Mouse (Mus musculus) G1E (cell line): ENCODE results near the gene Cphx2.
"Not testable (repeated sequence)": the region's sequence is repeated elsewhere in the genome, so short reads cannot be mapped to it uniquely, and the experiment has no call there.

Experiments
- CTCF ChIP-seq: IDR thresholded peaks from 2 replicates; pipeline ENCODE4 v1.5.1; 2012; ENCODE audit warnings: low read depth, low read length, inconsistent platforms, mixed read lengths
- POLR2AphosphoS5 ChIP-seq: IDR thresholded peaks from 2 replicates; pipeline ENCODE4 v1.6.1; 2012; ENCODE audit warnings: low read depth, low read length, inconsistent platforms; ENCODE audit not compliant: insufficient replicate concordance
- TAL1 ChIP-seq: conservative IDR thresholded peaks from 2 replicates; pipeline ENCODE4 v1.6.1; 2012; ENCODE audit warnings: low read depth, low read length, inconsistent platforms, mixed read lengths

GRCm38 (mm10) chr14:26035439-26035838, 45.9 kb upstream of the Cphx2 start:
- TF ChIP-seq TAL1, CTCF, POLR2AphosphoS5: not testable (repeated sequence)
